Mouse (Mus musculus): Measurements from ENCODE around the gene Klf6.

The Klf6 gene

GRCm38 (mm10) chr13:5899021-5899420 lies 37.7 kb downstream of the Klf6 start:
- no peak for DNase-seq (ENCODE audit: low read depth)

GRCm38 (mm10) chr13:5899641-5900040 lies 38.4 kb downstream of the Klf6 start:
- DNase-seq (ENCODE audit: low read depth): no peak

DNA sequence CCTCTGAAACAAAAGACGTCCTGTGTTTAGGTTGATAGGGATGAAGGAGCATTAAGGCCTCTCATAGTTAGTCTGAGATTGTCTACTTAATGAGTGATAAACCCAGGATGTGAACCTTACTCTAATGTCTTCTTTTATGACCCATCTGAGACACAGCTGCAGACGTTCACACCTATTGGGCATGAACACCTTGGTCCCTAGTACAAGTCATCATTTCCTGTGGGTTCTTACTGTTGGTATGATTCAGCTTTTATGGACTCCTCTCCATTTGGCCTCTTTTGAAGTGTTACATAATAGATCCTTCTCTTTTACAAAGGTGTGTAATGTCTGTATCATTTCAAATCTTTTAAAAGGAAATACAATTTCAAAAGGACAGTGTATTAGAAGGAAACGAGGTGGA lies 51.9 kb downstream of the Klf6 start:
- peak; percentile 16 for DNase-seq (ENCODE audit: low read depth)

DNA sequence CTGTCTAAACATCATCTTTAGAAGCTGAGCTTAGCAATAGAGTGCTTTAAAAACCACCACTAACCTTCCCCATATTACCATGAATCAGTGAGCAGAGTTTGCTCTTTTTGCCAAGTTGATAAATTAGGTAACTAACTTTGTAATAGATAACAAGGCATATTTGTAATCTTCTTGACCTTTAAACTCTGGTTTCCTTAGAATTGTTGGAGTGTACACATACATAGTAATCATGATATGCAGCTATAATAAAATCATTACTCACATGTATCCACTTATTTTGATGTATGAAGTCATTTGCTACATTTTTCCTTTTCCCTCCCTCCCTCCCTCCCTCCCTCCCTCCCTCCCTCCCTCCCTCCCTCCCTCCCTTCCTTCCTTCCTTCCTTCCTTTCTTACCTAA lies 56.1 kb downstream of the Klf6 start:
- DNase-seq (ENCODE audit: low read depth): no peak

- DNase-seq (ENCODE audit: low read depth): no peak
These were observed 58.7 kb downstream of the Klf6 start for GRCm38 (mm10) chr13:5919966-5920365.

All from 416B (cell line).